Mouse (Mus musculus): Measurements from ENCODE around the gene Clec2h. TPM values are rescaled to one million over a fixed set of nuclear protein-coding genes. Genes with fewer than 3 reads are reported as not detected.
"Not testable (repeated sequence)": the region's sequence is repeated elsewhere in the genome, so short reads cannot be mapped to it uniquely, and the experiment has no call there.

Clec2h gene
- not detected for total RNA-seq (2021)

DNA sequence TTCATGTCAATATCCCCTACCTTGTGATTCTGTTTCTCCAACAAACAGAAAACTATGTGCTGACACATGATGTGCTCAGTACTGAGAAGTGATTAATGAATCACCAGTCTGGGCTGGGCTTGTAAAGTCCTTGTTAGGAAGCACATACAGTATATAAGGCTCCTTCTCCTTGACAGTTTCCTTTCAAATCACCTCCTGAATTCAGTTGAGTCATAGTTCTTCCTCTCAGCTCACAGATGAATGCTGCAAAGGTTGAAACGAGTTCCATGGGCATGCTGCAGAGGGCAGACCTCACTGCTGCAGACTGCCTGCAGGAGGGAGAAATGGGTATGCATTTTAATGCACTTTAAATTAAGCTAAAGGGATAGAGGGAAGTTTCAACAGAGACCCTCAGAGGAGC is at the start of gene Clec2h:
Gene Clec2h, plus strand, starts transcription at position 180 of the 400 bp plus-strand sequence.
- no peak for DNase-seq

DNA sequence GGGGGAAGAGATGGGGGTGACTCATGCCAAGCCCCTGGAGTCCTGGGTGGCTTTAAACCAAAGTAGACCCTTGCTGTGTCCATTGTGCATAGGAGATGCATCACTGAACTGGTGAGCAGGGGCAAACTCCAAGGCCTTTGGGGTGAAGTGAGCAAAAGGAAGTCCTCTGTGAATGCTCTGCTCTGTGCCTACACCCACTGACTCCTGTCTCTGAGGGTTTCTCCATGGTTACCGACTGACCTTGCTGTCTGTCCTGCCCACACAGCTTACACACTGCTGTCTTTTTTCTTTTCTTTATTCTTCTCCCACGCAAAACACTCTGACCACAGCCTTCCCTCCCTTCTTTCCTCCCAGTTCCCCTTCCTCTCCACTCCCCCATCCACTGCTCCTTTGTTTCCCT is 39.5 kb upstream of the Clec2h start:
- DNase-seq = no peak

DNA sequence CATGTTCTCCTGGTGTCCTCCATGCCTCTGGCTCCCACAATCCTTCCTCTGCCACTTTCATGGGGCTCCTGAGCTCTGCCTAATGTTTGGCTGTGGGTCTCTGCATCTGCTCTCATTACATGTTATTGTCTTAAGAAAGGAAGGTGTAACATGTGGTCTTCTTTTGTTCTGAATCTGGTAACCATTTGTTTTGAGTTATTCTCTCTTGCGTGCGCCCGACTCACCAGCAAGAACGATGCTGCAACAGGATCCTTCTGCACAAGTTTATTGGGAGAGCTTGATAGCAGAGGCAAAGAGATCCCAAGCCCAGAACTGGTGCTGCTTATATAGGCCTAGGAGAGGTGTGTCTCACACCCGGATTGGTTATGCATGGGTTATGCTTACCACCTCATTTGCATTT is 38.8 kb upstream of the Clec2h start, which contains the start of gene Klrb1a:
Gene Klrb1a, minus strand, starts transcription at position 101 of the 400 bp plus-strand sequence.
- DNase-seq = not testable (repeated sequence)

DNA sequence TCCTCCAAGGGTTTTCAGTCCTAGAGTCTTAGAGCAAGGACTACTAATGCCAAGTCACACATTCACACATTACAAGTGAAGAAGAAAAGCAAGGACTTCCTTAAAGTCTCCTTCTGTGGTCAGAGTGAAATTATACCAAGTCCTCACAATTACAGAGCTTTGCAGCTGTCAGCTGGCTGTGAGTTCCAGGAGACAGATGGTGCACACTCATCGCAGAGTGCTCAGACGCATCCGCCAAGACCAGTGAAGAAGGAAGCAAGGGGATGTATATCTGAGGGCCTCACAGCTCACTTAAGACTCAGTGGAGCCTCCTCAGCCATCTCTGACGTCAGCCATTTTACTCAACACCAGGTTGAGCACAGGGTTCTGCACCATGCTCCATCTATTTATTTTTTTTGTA is 37.8 kb upstream of the Clec2h start:
- DNase-seq = no peak

DNA sequence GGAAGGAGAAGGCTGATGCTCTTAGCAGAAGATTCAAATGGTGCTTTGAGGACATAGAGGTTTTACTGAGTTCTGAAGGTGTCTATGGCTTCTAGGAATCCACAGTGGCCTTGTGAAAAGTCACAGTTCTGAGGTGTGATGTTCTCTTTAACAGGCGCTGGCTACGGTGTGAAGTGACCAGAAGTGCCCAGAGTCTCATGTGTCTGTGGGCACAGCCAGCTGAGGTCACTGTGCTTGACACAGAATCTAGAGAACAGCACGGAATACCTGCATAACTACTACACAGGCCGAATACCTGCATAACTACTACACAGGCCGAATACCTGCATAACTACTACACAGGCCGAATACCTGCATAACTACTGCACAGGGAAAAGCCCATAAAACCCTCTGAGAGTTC is 36.9 kb upstream of the Clec2h start:
- DNase-seq = not testable (repeated sequence)

DNA sequence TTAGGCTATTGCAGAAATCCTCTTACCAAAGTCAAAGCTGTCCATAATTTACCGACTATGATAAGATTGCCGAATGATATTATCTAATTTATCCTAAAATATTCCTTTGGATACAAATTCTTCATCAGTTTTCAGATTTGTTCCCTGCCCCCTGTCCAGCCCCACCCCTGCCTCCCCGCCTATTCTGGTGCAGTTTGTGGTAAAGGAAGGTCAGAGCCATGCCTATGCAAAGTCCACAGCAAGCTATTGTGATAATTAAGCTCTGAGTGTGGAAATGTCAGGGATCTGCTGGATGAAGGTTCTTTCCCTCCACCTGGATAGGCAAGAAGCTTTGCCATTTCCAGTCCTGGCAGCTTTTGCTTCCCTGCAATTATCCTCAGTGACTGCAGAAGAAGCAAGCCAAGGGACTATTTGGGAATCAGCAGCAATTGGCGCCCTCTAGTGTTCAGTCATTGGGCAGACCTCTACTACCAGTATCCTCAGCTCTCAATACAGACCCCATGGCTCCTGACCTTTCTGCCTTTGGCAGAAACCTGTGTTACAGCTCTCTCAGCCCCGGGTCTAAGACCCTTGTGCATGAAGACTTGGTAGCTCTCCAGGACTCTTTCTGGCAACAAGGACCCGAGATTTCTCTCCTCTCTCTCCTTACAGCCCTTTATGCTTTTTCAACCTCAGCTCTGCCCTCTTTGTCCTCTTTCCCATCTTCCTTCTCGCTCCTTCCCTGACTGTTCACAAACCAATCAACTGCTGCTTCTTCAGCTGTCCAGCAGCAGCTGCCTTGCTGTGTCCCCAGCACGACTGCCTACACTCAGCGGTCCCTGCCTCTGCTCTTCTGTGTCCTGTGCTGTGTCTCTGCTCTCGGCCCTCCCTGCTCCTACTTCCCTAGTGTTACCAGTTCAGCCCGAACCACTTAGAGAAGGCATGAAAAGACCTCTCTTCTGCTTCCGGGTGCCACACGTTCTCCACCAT is 32.1 kb upstream of the Clec2h start:
- DNase-seq = peak; percentile 54

DNA sequence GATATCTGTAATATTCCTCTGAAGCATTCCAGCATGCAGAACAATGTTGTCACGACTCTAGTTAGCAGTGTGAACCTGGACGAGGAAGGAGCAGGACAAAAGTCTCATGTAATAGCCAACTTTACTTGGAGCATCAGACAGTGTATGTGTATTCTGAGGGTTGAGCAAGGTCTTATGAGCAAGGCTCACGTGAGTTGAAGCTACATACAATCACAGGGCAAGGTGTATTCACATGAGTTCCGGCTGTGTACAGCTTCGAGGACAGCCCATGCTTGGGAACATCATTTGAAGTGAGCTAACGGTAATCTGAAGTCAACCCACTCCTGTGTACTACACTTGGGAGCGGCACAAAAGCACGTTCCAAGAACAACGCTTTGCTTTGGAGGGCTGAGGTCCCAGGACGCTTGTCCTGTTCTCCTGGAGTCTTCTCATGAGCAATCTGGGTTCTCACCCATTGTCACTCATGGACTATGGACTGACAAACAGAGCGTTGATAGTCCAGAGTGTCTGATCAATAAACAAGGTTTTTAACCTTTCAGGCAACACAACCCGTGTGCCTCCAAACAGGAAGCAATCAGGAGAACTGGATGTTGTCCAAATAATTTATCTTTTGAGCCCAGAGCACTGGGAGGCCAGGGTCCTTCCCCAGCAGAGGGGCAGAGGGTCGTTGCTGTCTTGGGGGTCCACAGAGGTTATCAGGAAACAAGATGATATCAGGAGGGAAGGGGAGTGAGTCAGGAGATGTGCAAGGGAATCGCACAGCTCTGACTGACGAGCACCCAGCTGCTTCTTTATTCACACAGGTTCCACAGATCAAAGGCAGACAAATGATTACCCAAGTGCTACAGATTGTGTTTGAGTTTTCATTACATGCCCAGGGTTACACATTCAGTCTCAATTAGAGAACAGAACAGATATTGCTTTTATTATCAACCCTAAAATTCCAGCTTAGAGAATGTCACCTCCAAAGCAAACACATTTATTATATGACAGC is 31.0 kb upstream of the Clec2h start:
- DNase-seq = not testable (repeated sequence)

DNA sequence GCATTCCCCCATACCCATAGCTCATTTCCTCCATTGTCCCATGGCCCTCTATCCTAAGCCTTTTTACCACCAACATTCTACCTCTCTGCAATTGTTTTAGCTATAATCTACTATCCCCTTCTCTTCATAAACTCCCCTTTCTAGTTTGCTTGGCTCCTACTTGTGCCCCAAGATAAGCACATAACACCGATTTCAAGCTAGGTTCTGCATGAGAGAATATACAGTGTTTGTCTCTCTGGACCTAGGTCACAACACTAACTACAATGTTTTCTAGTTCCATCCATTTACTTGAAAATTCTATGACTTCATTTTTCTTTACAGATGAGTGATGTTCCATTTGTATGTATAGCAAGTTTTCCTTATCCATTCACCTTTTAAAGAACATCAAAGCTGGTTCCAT is 21.5 kb upstream of the Clec2h start:
- no peak for DNase-seq

DNA sequence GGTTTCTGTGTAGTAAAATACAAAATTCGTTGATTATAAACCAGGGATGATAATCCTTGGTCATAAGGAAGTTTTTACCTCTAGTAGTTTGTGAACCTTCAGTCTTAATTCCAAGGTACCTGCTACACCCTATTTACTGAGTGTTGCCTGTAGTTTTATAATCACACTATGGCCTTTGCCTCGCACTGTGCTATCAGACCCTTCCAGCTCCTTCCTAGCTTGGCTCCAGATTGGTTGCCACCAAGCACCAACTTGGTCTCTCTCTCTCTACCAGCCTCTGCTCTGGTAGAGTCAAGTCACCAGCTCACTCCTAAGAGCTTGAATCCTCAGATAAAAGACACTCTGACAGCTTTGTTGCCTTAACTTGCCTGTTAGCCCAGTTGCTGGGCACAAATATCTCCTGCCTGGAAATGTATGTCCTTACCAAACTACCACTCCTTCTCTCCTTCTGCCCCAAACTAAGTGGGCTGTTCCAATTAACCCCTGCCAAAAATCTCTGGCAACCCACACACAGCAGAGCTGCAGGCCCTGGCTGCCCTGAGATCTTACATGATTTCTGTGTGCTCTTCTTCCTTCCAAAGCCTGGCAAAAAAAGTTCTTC is 21.0 kb upstream of the Clec2h start:
- DNase-seq = no peak

DNA sequence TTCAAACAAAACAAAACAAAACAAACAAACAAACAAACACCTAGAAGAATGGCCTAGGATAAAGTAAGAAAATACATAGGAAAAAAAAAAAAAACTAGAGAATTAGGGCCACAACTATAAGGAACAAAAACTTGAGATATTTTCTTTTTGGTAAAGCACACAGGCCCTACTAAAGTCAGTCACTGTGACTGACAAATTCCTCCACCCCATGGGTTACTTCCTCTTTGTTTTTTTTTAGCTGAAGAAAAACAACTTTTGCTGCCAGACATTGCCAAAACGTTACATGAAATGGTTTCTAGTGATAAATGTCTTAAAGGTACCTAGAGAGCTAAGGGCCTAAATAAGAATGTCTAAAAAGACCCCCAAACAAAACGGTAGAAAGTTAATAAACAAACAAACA is 18.2 kb upstream of the Clec2h start:
- no peak for DNase-seq

DNA sequence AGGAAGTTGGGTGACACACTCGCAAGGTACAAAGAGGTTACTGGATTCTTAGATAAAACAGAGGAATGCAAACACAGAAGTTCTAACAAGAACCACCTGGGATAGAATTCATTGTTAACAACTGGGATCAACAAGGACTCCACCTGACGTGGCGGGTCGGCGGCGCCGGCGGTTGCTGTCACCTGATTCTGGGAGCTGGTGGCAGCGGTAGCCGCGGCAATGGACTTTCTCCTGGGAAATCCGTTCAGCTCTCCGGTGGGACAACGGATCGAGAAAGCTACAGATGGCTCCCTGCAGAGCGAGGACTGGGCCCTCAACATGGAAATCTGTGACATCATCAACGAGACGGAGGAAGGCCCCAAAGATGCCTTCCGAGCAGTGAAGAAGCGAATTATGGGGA is 17.5 kb upstream of the Clec2h start:
- not testable (repeated sequence) for DNase-seq

DNA sequence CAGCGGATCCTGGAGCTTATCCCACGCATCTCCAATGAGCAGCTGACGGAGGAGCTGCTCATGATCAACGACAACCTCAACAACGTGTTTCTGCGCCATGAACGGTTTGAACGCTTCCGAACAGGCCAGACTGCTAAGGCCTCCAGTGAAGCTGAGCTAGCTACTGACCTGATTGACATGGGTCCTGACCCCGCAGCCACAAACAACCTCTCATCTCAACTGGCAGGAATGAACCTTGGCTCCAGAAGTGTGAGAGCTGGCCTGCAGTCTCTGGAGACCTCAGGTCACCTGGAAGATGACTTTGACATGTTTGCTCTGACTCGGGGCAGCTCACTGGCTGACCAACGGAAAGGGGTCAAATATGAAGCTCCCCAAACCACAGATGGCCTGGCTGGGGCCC is 16.5 kb upstream of the Clec2h start:
- DNase-seq = not testable (repeated sequence)

DNA sequence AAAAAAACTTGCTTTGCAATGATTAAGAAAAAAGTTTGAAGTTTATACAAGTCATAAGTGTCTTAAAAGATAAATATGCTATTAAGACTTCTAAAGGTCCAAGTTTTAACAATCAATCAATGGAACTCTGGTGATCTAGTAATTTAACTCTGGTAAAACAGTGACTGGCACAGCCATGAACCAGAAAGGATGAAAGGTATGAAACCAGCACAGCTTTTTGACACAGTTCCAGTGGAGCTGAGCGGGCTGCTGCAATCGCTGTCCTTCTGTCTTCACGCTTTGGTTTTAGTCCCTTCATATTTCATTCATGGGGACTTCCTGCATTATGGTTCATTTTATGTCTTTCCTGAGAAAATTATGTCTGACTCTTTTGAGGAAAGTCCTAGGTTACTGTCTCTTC is 12.5 kb upstream of the Clec2h start:
- no peak for DNase-seq

DNA sequence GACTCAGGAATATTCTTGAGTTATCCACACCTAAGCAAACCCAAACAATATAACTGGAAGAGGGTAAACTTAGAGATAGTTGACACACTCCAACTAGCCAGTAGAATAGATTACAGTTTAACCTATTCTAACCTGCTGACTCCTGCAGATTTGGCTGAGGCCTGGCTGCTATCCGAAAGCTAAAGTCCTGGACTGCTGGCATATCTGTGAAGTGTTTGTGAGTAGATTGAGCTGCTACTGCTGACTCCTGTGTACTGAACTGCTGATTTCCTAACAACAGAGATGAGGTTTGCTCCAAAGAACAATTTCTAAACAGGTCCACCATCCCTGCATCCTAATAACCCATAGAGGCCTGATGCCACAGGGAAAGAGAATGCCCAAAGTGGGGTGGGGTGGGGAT is 12.0 kb upstream of the Clec2h start:
- DNase-seq = no peak

DNA sequence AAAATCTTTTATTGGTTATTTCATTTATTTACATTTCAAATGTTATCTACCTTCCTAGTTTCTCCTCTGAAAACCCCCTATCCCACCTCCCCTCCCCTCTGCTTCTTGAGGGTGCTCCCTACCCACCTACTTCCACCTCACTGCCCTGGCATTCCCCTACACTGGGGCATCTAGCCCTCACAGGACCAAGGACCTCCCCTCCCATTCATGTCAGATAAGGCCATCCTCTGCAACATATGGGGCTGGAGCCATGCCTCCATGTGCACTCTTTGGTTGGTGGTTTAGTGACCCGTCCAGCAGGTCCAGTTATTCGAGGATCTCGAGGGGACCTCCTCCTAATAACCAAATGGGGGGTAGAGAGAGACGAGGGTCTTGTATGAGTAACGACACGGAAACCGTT is 11.4 kb upstream of the Clec2h start:
- not testable (repeated sequence) for DNase-seq

DNA sequence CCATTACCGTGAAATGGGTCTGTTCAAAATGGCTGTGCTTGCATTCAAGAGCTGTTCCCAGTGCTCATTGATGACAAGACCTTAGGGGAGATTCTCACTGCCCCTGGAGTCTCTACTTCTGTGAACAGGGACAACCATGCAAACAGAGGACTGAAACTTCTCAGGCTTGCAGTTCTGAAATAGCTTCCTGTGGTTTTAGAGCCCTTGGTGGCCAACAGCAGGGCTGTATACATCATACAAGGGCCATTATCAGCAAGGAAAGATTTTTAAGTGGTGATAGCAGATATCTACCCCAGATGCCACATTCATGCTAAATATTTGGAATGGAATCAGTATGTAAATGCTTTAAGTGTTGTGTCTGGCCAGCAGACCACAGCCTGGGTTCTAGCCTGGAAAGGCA is 9.2 kb upstream of the Clec2h start:
- DNase-seq = no peak

DNA sequence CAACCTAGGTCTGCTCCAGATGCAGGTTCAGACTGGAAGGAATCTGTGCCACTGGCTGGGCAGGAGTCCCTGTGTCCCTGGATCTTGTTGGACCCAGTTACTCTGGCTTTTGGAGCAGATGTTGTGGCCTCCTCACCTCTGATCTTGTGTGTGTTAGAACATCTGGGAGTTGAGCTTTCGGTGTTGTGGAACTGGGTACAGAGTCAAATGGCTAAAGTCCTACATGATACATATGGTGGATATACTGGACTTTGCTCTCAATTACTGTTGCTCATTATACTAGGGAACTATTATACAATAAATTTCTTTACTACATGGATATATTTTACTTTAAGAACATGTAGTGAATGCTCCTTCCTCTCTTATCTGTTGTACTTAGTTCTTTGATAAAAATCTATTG is 936 bp upstream of the Clec2h start:
- no peak for DNase-seq

DNA sequence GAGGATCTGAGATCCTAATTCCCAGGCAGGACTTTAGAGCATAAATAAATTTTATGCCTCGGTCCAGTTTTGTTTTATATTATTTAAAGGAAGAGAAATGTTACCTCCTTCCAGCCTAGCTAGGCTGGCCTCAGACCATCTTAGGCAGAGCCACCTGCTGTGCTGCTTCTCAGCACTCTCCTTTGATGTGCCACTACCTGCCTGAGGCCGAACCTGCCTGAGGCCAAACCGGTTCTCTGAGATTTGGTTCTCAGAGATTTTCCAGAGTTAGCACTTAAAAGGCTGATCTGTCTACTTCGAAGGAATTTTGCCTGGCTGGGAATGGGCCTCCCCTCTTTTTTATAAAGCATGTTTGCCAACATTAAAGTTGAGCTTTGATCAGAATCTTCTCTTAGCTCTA is 7.8 kb downstream of the Clec2h start:
- DNase-seq = no peak

DNA sequence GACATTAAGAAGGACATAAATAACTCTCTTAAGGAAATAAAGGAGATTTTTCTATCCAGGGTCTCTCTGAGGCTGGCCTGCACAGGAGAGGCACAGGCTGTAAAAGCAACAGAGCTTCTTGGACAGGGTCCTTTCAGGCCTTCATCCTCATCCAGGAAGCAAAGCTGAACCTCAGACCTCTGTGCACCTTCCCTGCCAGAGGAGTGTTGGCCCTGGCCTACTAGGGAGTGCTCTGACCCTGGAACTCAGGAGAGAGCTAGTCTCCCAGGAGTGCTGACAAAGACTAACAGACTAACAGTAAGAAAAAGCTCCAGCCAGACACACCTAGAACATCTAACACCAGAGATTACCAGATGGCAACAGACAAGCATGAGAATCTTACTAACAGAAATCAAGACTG is 17.4 kb downstream of the Clec2h start:
- DNase-seq = no peak

DNA sequence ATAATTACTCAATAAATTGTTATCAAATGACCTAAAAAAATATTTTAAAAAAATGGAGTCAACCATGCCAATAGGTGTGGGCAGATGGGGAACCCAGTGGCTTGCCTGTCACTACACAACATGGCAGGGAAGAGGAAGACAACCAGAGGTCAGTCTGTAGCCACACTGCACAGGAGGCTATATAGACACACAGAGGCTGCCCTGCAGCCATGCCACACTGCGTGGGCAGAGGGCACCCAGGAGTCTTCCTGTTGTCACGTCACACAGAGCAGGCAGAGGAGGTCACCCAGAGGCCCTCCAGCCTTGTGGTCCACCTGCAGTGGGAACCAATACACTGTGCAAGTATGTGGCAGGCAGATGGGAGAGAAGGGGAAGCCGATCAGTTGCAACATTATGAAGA is 39.5 kb downstream of the Clec2h start:
- no peak for DNase-seq

DNA sequence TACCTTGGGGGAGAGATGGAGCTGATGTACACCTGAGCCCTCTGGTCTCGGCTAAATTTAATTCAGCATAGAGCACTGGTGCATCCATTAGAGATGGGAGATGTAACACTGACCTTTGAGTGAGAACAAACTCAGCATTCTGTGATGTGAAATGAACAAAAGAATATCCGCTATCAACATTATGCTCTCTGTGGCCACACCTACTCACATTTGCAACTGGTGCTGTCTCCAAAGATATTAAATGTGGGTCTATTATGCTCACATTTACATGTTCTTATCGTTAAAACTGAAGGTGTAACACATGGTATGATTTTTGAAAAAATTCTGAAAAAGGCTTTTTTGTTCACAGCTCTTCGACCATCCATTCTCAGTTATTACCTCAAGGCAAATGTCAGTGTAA is 60.8 kb downstream of the Clec2h start, which contains the start of gene Klrb1:
Gene Klrb1, minus strand, starts transcription at position 101 of the 400 bp plus-strand sequence.
- DNase-seq = no peak
